Mouse (Mus musculus): ENCODE measurements around the gene Zfp781.
"Not testable (repeated sequence)": the region's sequence is repeated elsewhere in the genome, so short reads cannot be mapped to it uniquely, and the experiment has no call there.

Gene Zfp781

DNA sequence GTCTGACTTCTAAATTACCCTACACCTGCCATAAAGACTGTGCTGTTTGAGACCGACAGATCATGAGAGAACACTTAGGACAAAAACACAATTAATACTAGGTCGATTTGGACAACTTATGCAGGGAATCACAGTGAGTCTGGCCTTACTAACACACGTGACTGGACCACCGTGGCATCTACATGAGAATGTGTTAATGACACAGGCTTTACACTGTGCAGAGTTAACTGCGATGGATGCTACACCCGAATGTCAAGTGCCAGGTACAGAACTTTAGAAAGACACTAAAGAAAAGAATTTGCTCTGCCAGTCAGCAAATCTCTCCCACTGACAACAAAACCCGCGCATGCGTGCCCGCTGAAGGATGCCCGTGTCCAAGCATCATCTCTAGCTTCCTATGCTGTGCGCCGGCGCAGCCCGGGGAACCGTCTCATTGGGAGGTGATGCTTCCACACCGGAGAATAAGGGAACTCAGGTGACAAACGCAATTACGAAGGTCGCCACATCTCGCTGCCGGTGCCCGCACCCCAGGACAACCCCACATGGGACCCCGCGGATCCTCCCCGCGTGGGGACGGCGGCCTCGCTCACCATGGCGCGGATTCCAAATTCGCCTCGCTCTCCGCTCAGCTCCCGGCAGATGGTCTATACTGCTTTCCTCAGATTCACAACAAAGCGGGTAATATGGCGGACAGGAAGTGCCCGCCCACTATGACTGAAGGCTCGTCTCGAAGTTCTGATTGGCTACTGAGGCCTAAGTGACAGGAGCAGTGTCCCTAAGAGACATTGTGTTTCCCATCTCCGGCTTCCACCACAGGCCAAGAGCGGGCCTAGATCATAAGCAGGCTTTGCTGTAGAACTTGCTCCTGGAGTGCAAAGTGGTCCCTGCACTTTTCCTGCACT, at the start of gene Zfp781:
Zfp781 (minus strand) TSS at position 639 of the 902 bp plus-strand sequence.
- not testable (repeated sequence) for DNase-seq

- peak; percentile 9 for DNase-seq
Observed at GRCm38 (mm10) chr10:81978365-81979003, 48.2 kb upstream of the Zfp781 start.

GRCm38 (mm10) chr10:81930744-81931118, 451 bp upstream of the Zfp781 start:
- DNase-seq: not testable (repeated sequence)

GRCm38 (mm10) chr10:81863409-81864407, 66.6 kb downstream of the Zfp781 start, which contains the start of gene Gm32687:
TSS of gene Gm32687 (plus strand) at chr10:81863934.
- DNase-seq: peak; percentile 2
